Mouse (Mus musculus): ENCODE measurements around the gene Scaf8.
"Not testable (repeated sequence)": the region's sequence is repeated elsewhere in the genome, so short reads cannot be mapped to it uniquely, and the experiment has no call there.

DNA sequence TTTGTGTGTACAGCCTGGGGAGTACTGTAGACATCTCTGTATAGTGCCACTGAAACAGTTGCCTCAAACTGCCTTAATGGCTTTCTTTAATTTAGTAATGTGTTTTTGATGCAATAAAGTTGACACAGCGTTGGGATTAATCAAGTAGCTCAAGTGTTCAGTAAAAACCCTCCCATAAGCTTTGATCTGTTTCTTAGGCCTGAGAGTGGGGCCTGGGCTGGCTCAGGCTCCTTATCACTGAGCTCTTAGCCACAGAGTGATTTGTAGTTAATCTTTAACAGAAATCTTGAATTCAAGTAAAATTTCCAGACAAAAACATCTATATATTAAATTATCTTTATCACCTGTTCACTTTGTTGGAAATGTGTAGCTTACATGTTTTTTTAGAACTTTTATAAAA, 8.8 kb downstream of the Scaf8 start:
- not testable (repeated sequence) for TF ChIP-seq CTCF (IDR thresholded peaks at IDR 0.05; ENCODE audit: low read depth, low read length); POLR2A (IDR thresholded peaks at IDR 0.05; ENCODE audit: insufficient read depth, low read length)

All from ES-Bruce4 (cell line).